Mouse (Mus musculus): ENCODE results near the gene Nr2e1. TPM values are rescaled to one million over a fixed set of nuclear protein-coding genes. Genes with fewer than 3 reads are reported as not detected.
A peak's percentile ranks its signal among the peaks of the same experiment; 100 is the strongest.

Nr2e1 gene
- polyA plus RNA-seq, 1 experiment = not detected

GRCm38 (mm10) chr10:42614766-42615165, 31.3 kb upstream of the Nr2e1 start:
- H3K27me3 ChIP-seq (replicated peaks; ENCODE audit: control insufficient read depth, insufficient read depth, low read length) = peaks cover 6% of the 10 kb centered on the region; the same call in 1 of the 2 replicates

GRCm38 (mm10) chr10:42613639-42614381, 30.4 kb upstream of the Nr2e1 start:
- TF ChIP-seq CTCF (conservative IDR thresholded peaks at IDR 0.05; ENCODE audit: insufficient read depth, insufficient read length, low read depth, low read length) (no peak), POLR2A (IDR thresholded peaks at IDR 0.05; ENCODE audit: low read depth, low read length) (no peak)
- DNase-seq = no peak
- Histone ChIP-seq H3K36me3 (ENCODE audit: control insufficient read depth, insufficient read depth, low read length) (no peaks in the 10 kb centered on the region), H3K4me1 (ENCODE audit: control insufficient read depth, insufficient read depth, low read length) (no peaks in the 10 kb centered on the region), H3K4me3 (ENCODE audit: insufficient read depth, low read depth, low read length) (no peak overlapping the region), H3K27me3 (replicated peaks; ENCODE audit: control insufficient read depth, insufficient read depth, low read length) (peaks cover 6% of the 10 kb centered on the region; the same call in 1 of the 2 replicates), H3K27ac (ENCODE audit: insufficient read depth, low read depth, low read length) (no peak overlapping the region)
- WGBS = 2% methylated on average over 40 of the region's 40 CpGs

More at GRCm38 (mm10) chr10:42614766-42615165, 31.3 kb upstream of the Nr2e1 start:
- no peak overlapping the region for H3K4me3 ChIP-seq (ENCODE audit: insufficient read depth, low read depth, low read length)
- no peaks in the 10 kb centered on the region for H3K36me3 ChIP-seq (ENCODE audit: control insufficient read depth, insufficient read depth, low read length)
- H3K27ac ChIP-seq (ENCODE audit: insufficient read depth, low read depth, low read length) = no peak overlapping the region
- DNase-seq = no peak
- no peaks in the 10 kb centered on the region for H3K4me1 ChIP-seq (ENCODE audit: control insufficient read depth, insufficient read depth, low read length)
- WGBS = 15% methylated on average over 9 of the region's 9 CpGs
- TF ChIP-seq CTCF (conservative IDR thresholded peaks at IDR 0.05; ENCODE audit: insufficient read depth, insufficient read length, low read depth, low read length) (no peak), POLR2A (IDR thresholded peaks at IDR 0.05; ENCODE audit: low read depth, low read length) (no peak)

- no peak overlapping the region for H3K27ac ChIP-seq (ENCODE audit: insufficient read depth, low read depth, low read length)
- WGBS = 11% methylated on average over 12 of the region's 12 CpGs
- no peaks in the 10 kb centered on the region for H3K4me1 ChIP-seq (ENCODE audit: control insufficient read depth, insufficient read depth, low read length)
- no peak for TF ChIP-seq POLR2A (IDR thresholded peaks at IDR 0.05; ENCODE audit: low read depth, low read length)
- TF ChIP-seq CTCF (conservative IDR thresholded peaks at IDR 0.05; ENCODE audit: insufficient read depth, insufficient read length, low read depth, low read length) = no peak
- H3K27me3 ChIP-seq (replicated peaks; ENCODE audit: control insufficient read depth, insufficient read depth, low read length) = peaks cover 6% of the 10 kb centered on the region; the same call in 1 of the 2 replicates
- H3K4me3 ChIP-seq (ENCODE audit: insufficient read depth, low read depth, low read length) = no peak overlapping the region
- DNase-seq = no peak
- no peaks in the 10 kb centered on the region for H3K36me3 ChIP-seq (ENCODE audit: control insufficient read depth, insufficient read depth, low read length)
These were observed 29.6 kb upstream of the Nr2e1 start for GRCm38 (mm10) chr10:42613075-42613474.

GRCm38 (mm10) chr10:42606757-42607156, 23.3 kb upstream of the Nr2e1 start:
- no peaks in the 10 kb centered on the region for H3K36me3 ChIP-seq (ENCODE audit: control insufficient read depth, insufficient read depth, low read length)
- H3K4me3 ChIP-seq (ENCODE audit: insufficient read depth, low read depth, low read length) = no peak overlapping the region
- no peaks in the 10 kb centered on the region for H3K4me1 ChIP-seq (ENCODE audit: control insufficient read depth, insufficient read depth, low read length)
- no peak for TF ChIP-seq POLR2A (IDR thresholded peaks at IDR 0.05; ENCODE audit: low read depth, low read length)
- no peak for TF ChIP-seq CTCF (conservative IDR thresholded peaks at IDR 0.05; ENCODE audit: insufficient read depth, insufficient read length, low read depth, low read length)
- no peak overlapping the region for H3K27ac ChIP-seq (ENCODE audit: insufficient read depth, low read depth, low read length)
- no peak for DNase-seq
- WGBS = 85% methylated on average over 4 of the region's 4 CpGs
- H3K27me3 ChIP-seq (replicated peaks; ENCODE audit: control insufficient read depth, insufficient read depth, low read length) = peaks cover 1% of the 10 kb centered on the region; the same call in 1 of the 2 replicates

- no peaks in the 10 kb centered on the region for H3K36me3 ChIP-seq (ENCODE audit: control insufficient read depth, insufficient read depth, low read length)
- 57% methylated on average over 2 of the region's 2 CpGs for WGBS
- H3K4me1 ChIP-seq (ENCODE audit: control insufficient read depth, insufficient read depth, low read length) = no peaks in the 10 kb centered on the region
- no peak overlapping the region for H3K27ac ChIP-seq (ENCODE audit: insufficient read depth, low read depth, low read length)
- no peak overlapping the region for H3K4me3 ChIP-seq (ENCODE audit: insufficient read depth, low read depth, low read length)
- TF ChIP-seq CTCF (conservative IDR thresholded peaks at IDR 0.05; ENCODE audit: insufficient read depth, insufficient read length, low read depth, low read length) (peak; percentile 36), POLR2A (IDR thresholded peaks at IDR 0.05; ENCODE audit: low read depth, low read length) (no peak)
- DNase-seq = no peak
- peaks cover 1% of the 10 kb centered on the region; the same call in 1 of the 2 replicates for H3K27me3 ChIP-seq (replicated peaks; ENCODE audit: control insufficient read depth, insufficient read depth, low read length)
These were observed 21.4 kb upstream of the Nr2e1 start for GRCm38 (mm10) chr10:42604874-42605273.

GRCm38 (mm10) chr10:42601556-42601955, 18.1 kb upstream of the Nr2e1 start:
- WGBS = 31% methylated on average over 10 of the region's 10 CpGs
- no peak for DNase-seq

GRCm38 (mm10) chr10:42598615-42599014, 15.2 kb upstream of the Nr2e1 start:
- Histone ChIP-seq H3K4me3 (ENCODE audit: insufficient read depth, low read depth, low read length) (no peak overlapping the region), H3K27ac (ENCODE audit: insufficient read depth, low read depth, low read length) (no peak overlapping the region), H3K36me3 (ENCODE audit: control insufficient read depth, insufficient read depth, low read length) (no peaks in the 10 kb centered on the region), H3K4me1 (ENCODE audit: control insufficient read depth, insufficient read depth, low read length) (no peaks in the 10 kb centered on the region), H3K27me3 (replicated peaks; ENCODE audit: control insufficient read depth, insufficient read depth, low read length) (no peaks in the 10 kb centered on the region)
- no peak for DNase-seq
- no peak for TF ChIP-seq CTCF (conservative IDR thresholded peaks at IDR 0.05; ENCODE audit: insufficient read depth, insufficient read length, low read depth, low read length)
- TF ChIP-seq POLR2A (IDR thresholded peaks at IDR 0.05; ENCODE audit: low read depth, low read length) = no peak
- WGBS = 79% methylated on average over 8 of the region's 8 CpGs

More at GRCm38 (mm10) chr10:42601556-42601955, 18.1 kb upstream of the Nr2e1 start:
- no peaks in the 10 kb centered on the region for H3K36me3 ChIP-seq (ENCODE audit: control insufficient read depth, insufficient read depth, low read length)
- no peak overlapping the region for H3K27ac ChIP-seq (ENCODE audit: insufficient read depth, low read depth, low read length)
- peak; percentile 49 for TF ChIP-seq CTCF (conservative IDR thresholded peaks at IDR 0.05; ENCODE audit: insufficient read depth, insufficient read length, low read depth, low read length)
- no peak for TF ChIP-seq POLR2A (IDR thresholded peaks at IDR 0.05; ENCODE audit: low read depth, low read length)
- H3K27me3 ChIP-seq (replicated peaks; ENCODE audit: control insufficient read depth, insufficient read depth, low read length) = peaks cover 1% of the 10 kb centered on the region; the same call in 1 of the 2 replicates
- H3K4me3 ChIP-seq (ENCODE audit: insufficient read depth, low read depth, low read length) = no peak overlapping the region
- H3K4me1 ChIP-seq (ENCODE audit: control insufficient read depth, insufficient read depth, low read length) = no peaks in the 10 kb centered on the region

Measured in kidney, adult 2 months (tissue).